Mouse (Mus musculus): ENCODE data around the gene Arhgef26.

GRCm38 (mm10) chr3:62382853-62383252 lies 44.7 kb downstream of the Arhgef26 start:
- no peak for TF ChIP-seq CTCF (IDR thresholded peaks at IDR 0.05; ENCODE audit: low read depth)
- no peak for TF ChIP-seq EP300 (IDR thresholded peaks at IDR 0.05; ENCODE audit: low read depth)
